Mouse (Mus musculus) bone marrow, adult 2 months (tissue): ENCODE results near the gene Ssbp3. TPM values are rescaled to one million over a fixed set of nuclear protein-coding genes. Genes with fewer than 3 reads are reported as not detected.

Experiments used
- H3K27ac ChIP-seq: fragments of 200-500 bp; 2 replicates; pipeline ENCODE4 v1.5.1; 2012; ENCODE audit warnings: low read depth, mild to moderate bottlenecking, control low read depth, inconsistent platforms, low read length; ENCODE audit not compliant: control insufficient read depth, poor library complexity, insufficient read depth
- H3K4me1 ChIP-seq: fragments of 200-500 bp; 2 replicates; pipeline ENCODE4 v1.6.1; 2011; ENCODE audit warnings: low read length; ENCODE audit not compliant: control insufficient read depth, insufficient read depth
- H3K4me3 ChIP-seq: fragments of 200-500 bp; replicated peaks from 2 replicates; pipeline ENCODE3; 2011; ENCODE audit warnings: mild to moderate bottlenecking, low read depth, low read length, control low read depth; ENCODE audit not compliant: control insufficient read depth
- CTCF ChIP-seq: fragments of 200-500 bp; IDR thresholded peaks from 2 replicates; pipeline ENCODE4 v1.5.1; 2011; ENCODE audit warnings: low read length, control low read depth; ENCODE audit not compliant: control insufficient read depth, insufficient read depth
- POLR2A ChIP-seq: fragments of 200-500 bp; IDR thresholded peaks from 2 replicates; pipeline ENCODE4 v1.6.1; 2011; ENCODE audit warnings: low read depth, mild to moderate bottlenecking, control low read depth, low read length, borderline replicate concordance; ENCODE audit not compliant: control insufficient read depth
- WGBS: fragments of 180-500 bp; shearing (Covaris S2); methylation state at CpG from one replicate; pipeline ENCODE4 v1.1.7; 2018; 5-methylcytosine and 5-hydroxymethylcytosine counted together
- polyA plus RNA-seq: library from polyadenylated mRNA; stranded (reverse); fragments of >200 nt; gene quantifications from 2 replicates; pipeline ENCODE4 v1.2.4, GENCODE M21; 2011; ENCODE audit warnings: low replicate concordance; ENCODE audit not compliant: missing spikeins, insufficient read depth, insufficient read length

Ssbp3 gene
- polyA plus RNA-seq, 1 experiment, result 84.3 TPM

GRCm38 (mm10) chr4:107063214-107063613, 152.7 kb downstream of the Ssbp3 start:
- WGBS, result 80% methylated on average over 3 of the region's 3 CpGs
- no peak overlapping the region for H3K27ac ChIP-seq
- no peak for TF ChIP-seq POLR2A
- TF ChIP-seq CTCF, result no peak
- peaks cover 1% of the 10 kb centered on the region; the same call in 1 of the 2 replicates for H3K4me1 ChIP-seq
- no peak overlapping the region for H3K4me3 ChIP-seq

DNA sequence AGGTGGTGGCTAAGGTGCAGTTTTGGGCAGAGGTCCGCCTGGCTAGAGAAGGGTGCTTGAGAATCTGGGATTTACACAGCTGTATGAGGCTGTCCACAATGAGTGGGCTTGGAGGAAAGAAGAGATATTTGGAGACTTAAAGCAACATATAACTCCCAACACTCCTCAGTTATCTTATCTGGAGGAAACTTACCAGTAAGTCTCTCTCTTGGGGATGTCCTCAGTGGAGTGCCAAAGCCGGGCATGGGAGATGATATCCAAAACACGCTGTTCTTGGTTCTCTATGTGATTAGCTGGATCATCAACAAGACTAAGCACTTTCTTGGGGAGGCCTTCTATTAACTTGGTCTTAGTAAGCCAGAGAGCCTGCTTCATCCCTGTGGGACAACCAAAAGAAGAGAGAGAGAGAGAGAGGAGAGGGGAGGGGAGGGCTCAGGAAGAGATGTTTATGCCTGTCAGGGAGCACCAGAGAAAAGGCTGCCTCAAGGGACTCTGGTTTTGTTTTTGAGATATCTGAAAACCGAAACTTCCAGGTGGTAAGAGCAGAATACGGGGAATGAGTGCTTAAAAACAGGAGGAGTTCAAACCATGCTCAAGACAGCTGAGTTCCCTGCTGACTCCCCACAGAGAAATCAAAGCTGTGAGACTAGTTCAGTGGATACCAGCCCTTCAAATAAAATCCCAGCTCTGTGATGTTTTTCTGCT, 154.0 kb downstream of the Ssbp3 start:
- H3K4me3 ChIP-seq, result no peak overlapping the region
- TF ChIP-seq CTCF, result no peak
- 76% methylated on average over 5 of the region's 5 CpGs for WGBS
- H3K27ac ChIP-seq, result no peak overlapping the region
- peaks cover 1% of the 10 kb centered on the region; the same call in 1 of the 2 replicates for H3K4me1 ChIP-seq

DNA sequence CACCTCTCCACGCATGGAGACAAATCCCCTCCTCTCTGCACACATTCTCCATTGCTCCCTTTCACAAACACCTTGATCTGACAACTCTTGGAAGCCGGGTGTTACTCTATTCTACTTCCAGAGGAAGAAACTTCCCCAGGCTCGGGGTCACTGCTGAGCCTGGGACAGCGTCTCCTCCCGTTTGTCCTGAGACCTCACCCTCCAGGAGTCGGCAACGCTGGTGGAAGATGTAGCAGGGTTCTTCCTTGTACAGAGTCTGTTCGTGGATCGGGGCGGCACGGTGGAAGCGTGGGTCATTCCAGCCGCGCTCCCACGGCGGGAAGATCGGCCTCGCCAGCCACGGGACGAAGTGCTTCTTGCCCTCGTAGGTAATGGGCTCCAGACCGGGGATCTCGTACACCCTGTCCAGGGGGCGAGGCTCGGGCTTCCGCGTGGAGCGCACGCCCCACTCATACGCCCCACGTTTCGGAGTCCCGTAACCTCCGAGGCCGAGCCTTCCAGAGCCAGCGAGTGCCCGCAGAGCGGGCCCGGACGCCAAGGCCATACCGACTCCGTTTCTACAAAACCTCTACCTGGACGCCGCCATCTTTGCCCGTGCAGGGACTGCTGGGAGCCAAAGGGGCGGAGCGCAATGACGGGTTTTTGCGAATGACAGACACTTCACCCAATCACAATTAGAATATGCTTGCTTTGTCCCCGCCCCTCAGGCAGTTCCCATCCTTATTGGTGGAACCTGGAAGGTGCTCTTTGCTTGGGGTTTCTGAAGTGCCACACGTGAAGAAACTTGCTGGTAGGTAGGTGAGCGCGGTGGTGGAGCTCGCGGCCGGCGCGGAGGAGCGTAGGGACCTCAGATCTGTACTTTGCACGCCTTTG, 156.0 kb downstream of the Ssbp3 start, which contains the start of the genes Mrpl37 and Cyb5rl:
Mrpl37 (minus strand) TSS at position 617 of the 873 bp plus-strand sequence.
Cyb5rl (plus strand) TSS at position 737 of the 873 bp plus-strand sequence.
- H3K27ac ChIP-seq, result peak within 1 kb of the TSS; percentile 47; the same call in 1 of the 2 replicates
- WGBS, result under 1% methylated on average over 60 of the region's 60 CpGs
- TF ChIP-seq CTCF, result no peak
- peak; percentile 60; the same call in 1 of the 2 replicates for TF ChIP-seq POLR2A

DNA sequence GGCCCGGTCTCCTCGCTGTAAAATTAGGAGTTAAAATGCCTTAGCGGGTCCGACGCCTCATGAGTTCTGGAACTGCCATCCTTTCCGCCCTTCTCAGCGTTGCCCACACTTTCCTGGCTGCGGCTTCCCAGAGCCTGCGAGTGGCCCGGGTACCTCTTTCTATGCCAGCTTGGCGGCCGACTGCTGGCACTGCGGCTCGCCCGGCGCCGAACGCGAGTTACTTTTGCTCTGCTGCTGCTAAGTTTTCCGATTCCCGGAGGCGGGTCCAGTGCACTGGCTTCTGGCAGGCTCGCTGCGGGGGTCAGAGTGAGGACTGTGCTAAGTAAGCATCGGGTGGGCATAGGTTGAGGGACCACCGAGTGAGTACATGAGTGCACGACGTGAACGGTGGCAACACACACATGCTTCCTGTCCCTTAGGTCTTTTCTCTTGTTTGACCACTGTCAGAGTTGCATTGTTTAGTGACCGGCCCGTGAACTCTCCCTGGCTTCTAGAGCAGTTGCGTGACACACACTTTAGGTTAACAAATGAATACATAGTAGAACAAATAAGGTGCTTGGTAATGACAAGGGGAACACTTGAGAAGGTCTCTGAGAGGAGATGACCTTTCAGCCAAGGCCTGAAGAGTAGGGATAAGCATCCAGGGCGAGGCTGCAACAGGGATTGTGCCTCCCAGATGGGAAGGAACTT, 156.8 kb downstream of the Ssbp3 start:
- 4% methylated on average over 33 of the region's 33 CpGs for WGBS
- Histone ChIP-seq H3K4me1 (peaks cover 1% of the 10 kb centered on the region; the same call in 1 of the 2 replicates), H3K4me3 (peak overlapping the region; percentile 99), H3K27ac (peak overlapping the region; percentile 4; the same call in 1 of the 2 replicates)
- TF ChIP-seq POLR2A (no peak), CTCF (no peak)

More for the DNA sequence above, 156.0 kb downstream of the Ssbp3 start, which contains the start of the genes Mrpl37 and Cyb5rl:
- Histone ChIP-seq H3K4me3 (peak within 1 kb of the TSS; percentile 99), H3K4me1 (peaks cover 1% of the 10 kb centered on the region; the same call in 1 of the 2 replicates)

- 81% methylated on average over 9 of the region's 9 CpGs for WGBS
- H3K4me1 ChIP-seq, result peaks cover under 1% of the 10 kb centered on the region; the same call in 1 of the 2 replicates
- TF ChIP-seq CTCF (no peak), POLR2A (no peak)
- no peak overlapping the region for H3K4me3 ChIP-seq
- no peak overlapping the region for H3K27ac ChIP-seq
These were observed 161.8 kb downstream of the Ssbp3 start for GRCm38 (mm10) chr4:107072343-107072742.

GRCm38 (mm10) chr4:107075456-107075855, 165.0 kb downstream of the Ssbp3 start:
- no peak overlapping the region for H3K4me3 ChIP-seq
- H3K4me1 ChIP-seq, result no peaks in the 10 kb centered on the region
- no peak overlapping the region for H3K27ac ChIP-seq
- WGBS, result 91% methylated on average over 5 of the region's 5 CpGs
- TF ChIP-seq CTCF, result no peak
- TF ChIP-seq POLR2A, result no peak

GRCm38 (mm10) chr4:107078894-107079293, 168.4 kb downstream of the Ssbp3 start:
- Histone ChIP-seq H3K4me1 (peaks cover 2% of the 10 kb centered on the region; the same call in 1 of the 2 replicates), H3K27ac (no peak overlapping the region), H3K4me3 (no peak overlapping the region)
- TF ChIP-seq POLR2A (no peak), CTCF (no peak)
- 80% methylated on average over 4 of the region's 4 CpGs for WGBS
